Mouse (Mus musculus) forebrain, embryonic 13.5 days (tissue): ENCODE results near the gene Ncam2. TPM values are rescaled to one million over a fixed set of nuclear protein-coding genes. Genes with fewer than 3 reads are reported as not detected.
A peak's percentile ranks its signal among the peaks of the same experiment; 100 is the strongest.

Experiments
- ATAC-seq: fragments of 200-750 bp; cut with Nextera tagmentation; 2 replicates; pipeline ENCODE4 v1.8.0; 2017
- H3K27ac ChIP-seq: fragments of 300-500 bp; sonication (generic); 2 replicates; pipeline ENCODE4 v1.5.1; 2015; ENCODE audit warnings: inconsistent platforms, mild to moderate bottlenecking, moderate library complexity
- H3K27me3 ChIP-seq: fragments of 300-500 bp; sonication (generic); 2 replicates; pipeline ENCODE4 v1.6.1; 2015; ENCODE audit warnings: mild to moderate bottlenecking, inconsistent platforms
- H3K36me3 ChIP-seq: fragments of 300-500 bp; sonication (generic); 2 replicates; pipeline ENCODE4 v1.6.1; 2015; ENCODE audit warnings: mild to moderate bottlenecking, inconsistent platforms; ENCODE audit not compliant: poor library complexity, severe bottlenecking
- H3K4me1 ChIP-seq: fragments of 300-500 bp; sonication (generic); 2 replicates; pipeline ENCODE4 v1.6.1; 2015; ENCODE audit warnings: inconsistent platforms
- H3K4me2 ChIP-seq: fragments of 300-500 bp; sonication (generic); 2 replicates; pipeline ENCODE4 v1.6.1; 2015; ENCODE audit warnings: inconsistent platforms, mild to moderate bottlenecking, moderate library complexity
- H3K4me3 ChIP-seq: fragments of 300-500 bp; sonication (generic); 2 replicates; pipeline ENCODE4 v1.5.1; 2015; ENCODE audit warnings: mild to moderate bottlenecking, inconsistent platforms
- H3K9ac ChIP-seq: fragments of 300-500 bp; sonication (generic); 2 replicates; pipeline ENCODE4 v1.6.1; 2015; ENCODE audit warnings: mild to moderate bottlenecking, inconsistent platforms
- H3K9me3 ChIP-seq: fragments of 300-500 bp; sonication (generic); replicated peaks from 2 replicates; pipeline ENCODE4 v1.6.1; 2016; ENCODE audit warnings: inconsistent platforms
- WGBS: fragments of 180-500 bp; shearing (Covaris S2); methylation state at CpG from one replicate; pipeline ENCODE4 v1.1.7; 2015; 5-methylcytosine and 5-hydroxymethylcytosine counted together
- polyA plus RNA-seq: library from polyadenylated mRNA; unstranded; fragments of >200 nt; fragmentation: Nextera tagmentation; extraction: Ambion mirVana; gene quantifications from 2 replicates; pipeline ENCODE4 v1.2.1, GENCODE M21; 2015

Ncam2 gene
- 5.7 and 7.5 TPM in 2 replicates for polyA plus RNA-seq

- Histone ChIP-seq H3K4me2 (peak within 1 kb of the TSS; percentile 72), H3K4me3 (peak within 1 kb of the TSS; percentile 63), H3K27ac (peak within 1 kb of the TSS; percentile 75), H3K27me3 (no peaks in the 10 kb centered on the region), H3K36me3 (no peaks in the 10 kb centered on the region), H3K9ac (peak within 1 kb of the TSS; percentile 70), H3K9me3 (no peaks in the 10 kb centered on the region), H3K4me1 (peaks cover 25% of the 10 kb centered on the region)
- ATAC-seq, result peak; percentile 84
- under 1% methylated on average over 52 of the region's 70 CpGs for WGBS
Observed at GRCm38 (mm10) chr16:81200201-81201071, at the start of gene Ncam2. TSS of gene Ncam2 (plus strand) at chr16:81200697.

GRCm38 (mm10) chr16:81170828-81171227 is 29.7 kb upstream of the Ncam2 start:
- H3K36me3 ChIP-seq, result no peaks in the 10 kb centered on the region
- no peaks in the 10 kb centered on the region for H3K27me3 ChIP-seq
- no peaks in the 10 kb centered on the region for H3K9me3 ChIP-seq
- H3K4me3 ChIP-seq, result no peak overlapping the region
- H3K9ac ChIP-seq, result no peak overlapping the region
- H3K4me2 ChIP-seq, result no peak overlapping the region
- ATAC-seq, result 0 out of 2 replicates have a peak, but pooled peaks have one; percentile 27
- WGBS, result 63% methylated on average over 2 of the region's 2 CpGs
- H3K27ac ChIP-seq, result no peak overlapping the region
- no peaks in the 10 kb centered on the region for H3K4me1 ChIP-seq

GRCm38 (mm10) chr16:81175302-81175943 is 25.1 kb upstream of the Ncam2 start:
- WGBS, result 53% methylated on average over 8 of the region's 8 CpGs

GRCm38 (mm10) chr16:81179801-81180200 is 20.7 kb upstream of the Ncam2 start:
- no peaks in the 10 kb centered on the region for H3K4me1 ChIP-seq
- H3K27ac ChIP-seq, result no peak overlapping the region
- no peak overlapping the region for H3K4me2 ChIP-seq
- no peak overlapping the region for H3K9ac ChIP-seq
- ATAC-seq, result no peak
- no peaks in the 10 kb centered on the region for H3K36me3 ChIP-seq
- H3K4me3 ChIP-seq, result no peak overlapping the region
- no peaks in the 10 kb centered on the region for H3K27me3 ChIP-seq
- no peaks in the 10 kb centered on the region for H3K9me3 ChIP-seq
- WGBS, result 96% methylated on average over 5 of the region's 5 CpGs

More at GRCm38 (mm10) chr16:81175302-81175943, 25.1 kb upstream of the Ncam2 start:
- no peak overlapping the region for H3K4me2 ChIP-seq
- H3K4me1 ChIP-seq, result no peaks in the 10 kb centered on the region
- H3K4me3 ChIP-seq, result no peak overlapping the region
- ATAC-seq, result peak; percentile 92
- H3K27me3 ChIP-seq, result no peaks in the 10 kb centered on the region
- H3K9ac ChIP-seq, result no peak overlapping the region
- no peaks in the 10 kb centered on the region for H3K9me3 ChIP-seq
- H3K36me3 ChIP-seq, result no peaks in the 10 kb centered on the region
- no peak overlapping the region for H3K27ac ChIP-seq

- no peaks in the 10 kb centered on the region for H3K36me3 ChIP-seq
- H3K9ac ChIP-seq, result no peak overlapping the region
- H3K27ac ChIP-seq, result no peak overlapping the region
- ATAC-seq, result no peak
- H3K4me1 ChIP-seq, result no peaks in the 10 kb centered on the region
- H3K4me3 ChIP-seq, result no peak overlapping the region
- no peaks in the 10 kb centered on the region for H3K9me3 ChIP-seq
- H3K4me2 ChIP-seq, result no peak overlapping the region
- 84% methylated on average over 16 of the region's 16 CpGs for WGBS
- no peaks in the 10 kb centered on the region for H3K27me3 ChIP-seq
Observed at GRCm38 (mm10) chr16:81187579-81188179, 12.8 kb upstream of the Ncam2 start.

GRCm38 (mm10) chr16:81191621-81192020 is 8.9 kb upstream of the Ncam2 start:
- Histone ChIP-seq H3K36me3 (no peaks in the 10 kb centered on the region), H3K9ac (no peak overlapping the region), H3K9me3 (no peaks in the 10 kb centered on the region), H3K4me2 (no peak overlapping the region), H3K27me3 (no peaks in the 10 kb centered on the region), H3K27ac (no peak overlapping the region), H3K4me3 (no peak overlapping the region), H3K4me1 (no peaks in the 10 kb centered on the region)
- ATAC-seq, result no peak
- 96% methylated on average over 2 of the region's 2 CpGs for WGBS

- WGBS, result 81% methylated on average over 4 of the region's 4 CpGs
- no peak overlapping the region for H3K9ac ChIP-seq
- H3K9me3 ChIP-seq, result no peaks in the 10 kb centered on the region
- H3K4me3 ChIP-seq, result no peak overlapping the region
- no peaks in the 10 kb centered on the region for H3K4me1 ChIP-seq
- H3K27ac ChIP-seq, result no peak overlapping the region
- no peaks in the 10 kb centered on the region for H3K36me3 ChIP-seq
- H3K4me2 ChIP-seq, result no peak overlapping the region
- no peak for ATAC-seq
- no peaks in the 10 kb centered on the region for H3K27me3 ChIP-seq
Observed at GRCm38 (mm10) chr16:81192607-81193006, 7.9 kb upstream of the Ncam2 start.

- 87% methylated on average over 5 of the region's 5 CpGs for WGBS
Observed at GRCm38 (mm10) chr16:81199467-81199866, 1.0 kb upstream of the Ncam2 start.

GRCm38 (mm10) chr16:81201471-81201870 is 974 bp downstream of the Ncam2 start:
- no peaks in the 10 kb centered on the region for H3K36me3 ChIP-seq
- H3K9ac ChIP-seq, result peak overlapping the region; percentile 70
- no peaks in the 10 kb centered on the region for H3K27me3 ChIP-seq
- no peaks in the 10 kb centered on the region for H3K9me3 ChIP-seq
- H3K4me3 ChIP-seq, result peak overlapping the region; percentile 63
- H3K4me1 ChIP-seq, result peaks cover 25% of the 10 kb centered on the region
- H3K4me2 ChIP-seq, result peak overlapping the region; percentile 72
- 21% methylated on average over 5 of the region's 5 CpGs for WGBS
- H3K27ac ChIP-seq, result no peak overlapping the region
- ATAC-seq, result no peak

More at GRCm38 (mm10) chr16:81199467-81199866, 1.0 kb upstream of the Ncam2 start:
- H3K4me2 ChIP-seq, result no peak overlapping the region
- H3K27me3 ChIP-seq, result no peaks in the 10 kb centered on the region
- H3K36me3 ChIP-seq, result no peaks in the 10 kb centered on the region
- H3K27ac ChIP-seq, result no peak overlapping the region
- no peak overlapping the region for H3K4me3 ChIP-seq
- H3K4me1 ChIP-seq, result peaks cover 21% of the 10 kb centered on the region
- no peak overlapping the region for H3K9ac ChIP-seq
- no peaks in the 10 kb centered on the region for H3K9me3 ChIP-seq
- no peak for ATAC-seq

GRCm38 (mm10) chr16:81201992-81202391 is 1.5 kb downstream of the Ncam2 start:
- H3K9ac ChIP-seq, result no peak overlapping the region
- H3K4me2 ChIP-seq, result peak overlapping the region; percentile 72
- H3K27me3 ChIP-seq, result no peaks in the 10 kb centered on the region
- peak; percentile 28; the same call in 1 of the 2 replicates for ATAC-seq
- H3K9me3 ChIP-seq, result no peaks in the 10 kb centered on the region
- 9% methylated on average over 4 of the region's 4 CpGs for WGBS
- peaks cover 25% of the 10 kb centered on the region for H3K4me1 ChIP-seq
- H3K27ac ChIP-seq, result peak overlapping the region; percentile 68; the same call in 1 of the 2 replicates
- H3K4me3 ChIP-seq, result peak overlapping the region; percentile 63
- H3K36me3 ChIP-seq, result no peaks in the 10 kb centered on the region

GRCm38 (mm10) chr16:81202721-81203161 is 2.2 kb downstream of the Ncam2 start:
- Histone ChIP-seq H3K9ac (peak overlapping the region; percentile 38), H3K9me3 (no peaks in the 10 kb centered on the region), H3K27ac (peak overlapping the region; percentile 68), H3K4me2 (peak overlapping the region; percentile 72), H3K27me3 (no peaks in the 10 kb centered on the region), H3K4me3 (peak overlapping the region; percentile 63), H3K4me1 (peaks cover 25% of the 10 kb centered on the region), H3K36me3 (no peaks in the 10 kb centered on the region)
- WGBS, result 57% methylated on average over 8 of the region's 8 CpGs
- ATAC-seq, result no peak
